Mouse (Mus musculus): ENCODE measurements around the gene Tcf19. TPM values are rescaled to one million over a fixed set of nuclear protein-coding genes. Genes with fewer than 3 reads are reported as not detected.
"Not testable (repeated sequence)": the region's sequence is repeated elsewhere in the genome, so short reads cannot be mapped to it uniquely, and the experiment has no call there.

The Tcf19 gene
- total RNA-seq, 2 experiments from 2014 or later: 4.5 to 5.7 TPM

DNA sequence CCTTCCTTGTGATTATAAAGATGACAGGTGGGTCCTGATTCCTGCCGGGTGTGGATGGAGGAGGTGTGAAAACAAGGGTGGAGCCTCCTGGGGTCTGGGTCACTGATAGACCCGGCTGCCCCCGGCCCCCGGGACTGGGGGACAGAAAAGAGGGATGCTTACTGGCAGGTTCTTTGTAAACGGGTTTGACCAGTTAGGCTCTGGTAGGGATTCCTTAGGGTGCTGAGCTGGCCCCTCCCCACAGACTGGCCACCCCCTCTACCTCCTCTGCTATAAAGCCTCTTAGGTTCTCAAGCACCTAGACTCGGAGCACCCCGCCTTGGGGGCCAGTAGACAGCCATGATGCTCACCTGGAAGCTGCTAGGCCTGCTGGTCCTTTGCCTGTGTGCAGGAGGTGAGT is 16.3 kb upstream of the Tcf19 start, which contains the start of gene Psors1c2:
Gene Psors1c2 (plus strand): TSS at position 301 of the 400 bp plus-strand sequence.
- DNase-seq (ENCODE audit: low spot score in 2 of 2): no peak

DNA sequence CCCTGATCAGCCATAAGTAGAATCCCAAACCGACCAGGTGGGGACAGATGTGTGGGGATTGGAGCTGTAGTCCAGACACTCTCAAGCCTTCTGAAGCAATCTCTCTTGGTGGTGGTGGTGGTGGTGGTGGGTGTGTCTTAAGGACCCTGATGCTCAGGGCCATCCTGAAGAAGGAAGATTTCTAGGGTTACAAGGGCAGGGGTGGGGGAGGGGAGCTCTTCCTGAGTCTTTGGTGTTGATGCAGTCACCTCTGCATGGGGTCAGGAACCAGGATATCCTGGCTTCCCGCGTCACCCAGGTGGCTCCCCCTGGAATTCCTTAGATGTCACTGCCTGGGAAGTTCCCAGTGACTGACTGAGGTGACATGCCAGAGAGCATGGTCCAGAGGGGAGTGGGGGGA is 15.7 kb upstream of the Tcf19 start:
- DNase-seq (ENCODE audit: low spot score in 2 of 2): no peak

GRCm38 (mm10) chr17:35526644-35527043 is 10.0 kb upstream of the Tcf19 start:
- no peak for DNase-seq (ENCODE audit: low spot score in 2 of 2)

- DNase-seq (ENCODE audit: low spot score in 2 of 2): no peak
These were observed 7.7 kb upstream of the Tcf19 start for GRCm38 (mm10) chr17:35524354-35524753.

DNA sequence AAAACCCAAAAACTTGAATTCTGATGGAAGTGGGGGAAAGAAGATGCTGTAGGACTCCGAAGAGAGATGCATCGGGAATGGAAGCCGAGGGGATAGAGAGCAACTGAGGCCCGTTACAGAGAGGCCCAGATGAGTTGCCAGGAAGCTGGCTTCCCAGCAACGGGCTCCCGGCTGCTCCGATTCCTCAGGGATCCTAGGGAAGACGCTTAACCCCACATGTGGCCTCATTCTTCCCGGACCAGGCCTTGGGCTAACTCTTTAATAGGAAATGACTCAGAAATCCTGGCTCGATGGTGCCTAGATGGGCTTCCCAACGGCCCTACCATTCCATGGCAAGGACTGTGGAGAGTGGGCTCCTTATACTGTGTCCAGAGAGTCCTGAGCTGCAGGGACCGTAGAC is 902 bp upstream of the Tcf19 start:
- no peak for DNase-seq (ENCODE audit: low spot score in 2 of 2)

DNA sequence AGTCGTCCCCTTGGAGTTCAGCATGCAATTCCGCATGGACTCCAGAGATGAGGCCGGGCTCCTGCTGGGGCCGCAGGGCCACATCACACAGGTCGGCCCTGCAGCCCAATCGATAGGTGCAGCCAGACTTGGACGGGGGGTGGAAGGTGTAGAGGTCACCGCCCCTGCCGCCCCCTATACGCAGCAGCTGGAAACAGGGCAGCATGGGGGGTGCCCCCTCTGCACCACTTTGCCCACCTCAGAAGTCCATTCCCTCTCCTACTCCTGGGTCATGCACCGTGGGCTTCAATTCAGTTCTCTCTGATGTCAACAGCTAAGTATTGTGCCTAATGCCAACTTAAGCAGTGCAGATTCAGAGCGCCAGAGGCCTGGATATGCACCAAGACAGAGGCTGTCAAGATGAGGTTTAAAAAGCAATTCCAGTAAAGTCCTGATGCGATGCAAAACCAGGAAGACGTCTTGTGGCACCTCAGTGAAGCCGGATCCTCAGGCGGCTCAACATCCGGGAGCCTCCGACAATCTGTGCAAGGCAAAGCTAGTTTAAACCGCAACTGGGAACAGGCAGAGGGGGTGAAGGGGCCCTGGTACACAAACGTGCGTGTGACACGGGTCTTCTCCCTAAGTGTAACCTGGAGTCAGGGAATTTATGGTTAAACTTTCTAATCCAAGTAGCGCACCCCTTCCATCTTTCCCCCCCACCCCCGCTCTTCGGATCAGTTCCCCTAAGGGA is 548 bp downstream of the Tcf19 start:
- DNase-seq (ENCODE audit: low spot score in 2 of 2): peak in 1 of 2 experiments; percentile 22

GRCm38 (mm10) chr17:35514756-35515155 is 1.9 kb downstream of the Tcf19 start:
- no peak for DNase-seq (ENCODE audit: low spot score in 2 of 2)

GRCm38 (mm10) chr17:35513886-35514285 is 2.7 kb downstream of the Tcf19 start:
- peak in 1 of 2 experiments; percentile 39 for DNase-seq (ENCODE audit: low spot score in 2 of 2)

GRCm38 (mm10) chr17:35512916-35513626 is 3.6 kb downstream of the Tcf19 start:
- DNase-seq (ENCODE audit: low spot score in 2 of 2): peak in 1 of 2 experiments; percentile 17

DNA sequence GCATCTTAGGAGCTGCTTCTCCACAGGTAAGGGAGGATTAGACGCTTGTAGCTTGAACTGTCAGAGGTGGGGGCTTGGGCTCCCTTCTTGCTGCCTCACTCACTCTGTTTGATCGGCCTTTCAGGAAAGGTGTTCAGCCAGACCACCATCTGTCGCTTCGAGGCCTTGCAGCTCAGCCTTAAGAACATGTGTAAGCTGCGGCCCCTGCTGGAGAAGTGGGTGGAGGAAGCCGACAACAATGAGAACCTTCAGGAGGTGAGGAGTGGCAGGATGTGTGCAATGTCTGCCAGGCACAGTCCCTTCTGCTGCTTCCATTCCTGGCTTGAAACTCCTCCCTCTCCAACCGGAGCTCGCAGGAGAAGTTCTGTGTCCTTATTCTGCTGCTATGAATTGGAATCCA is 7.3 kb downstream of the Tcf19 start:
- no peak for DNase-seq (ENCODE audit: low spot score in 2 of 2)

GRCm38 (mm10) chr17:35508279-35508678 is 8.3 kb downstream of the Tcf19 start:
- DNase-seq (ENCODE audit: low spot score in 2 of 2): not testable (repeated sequence)

DNA sequence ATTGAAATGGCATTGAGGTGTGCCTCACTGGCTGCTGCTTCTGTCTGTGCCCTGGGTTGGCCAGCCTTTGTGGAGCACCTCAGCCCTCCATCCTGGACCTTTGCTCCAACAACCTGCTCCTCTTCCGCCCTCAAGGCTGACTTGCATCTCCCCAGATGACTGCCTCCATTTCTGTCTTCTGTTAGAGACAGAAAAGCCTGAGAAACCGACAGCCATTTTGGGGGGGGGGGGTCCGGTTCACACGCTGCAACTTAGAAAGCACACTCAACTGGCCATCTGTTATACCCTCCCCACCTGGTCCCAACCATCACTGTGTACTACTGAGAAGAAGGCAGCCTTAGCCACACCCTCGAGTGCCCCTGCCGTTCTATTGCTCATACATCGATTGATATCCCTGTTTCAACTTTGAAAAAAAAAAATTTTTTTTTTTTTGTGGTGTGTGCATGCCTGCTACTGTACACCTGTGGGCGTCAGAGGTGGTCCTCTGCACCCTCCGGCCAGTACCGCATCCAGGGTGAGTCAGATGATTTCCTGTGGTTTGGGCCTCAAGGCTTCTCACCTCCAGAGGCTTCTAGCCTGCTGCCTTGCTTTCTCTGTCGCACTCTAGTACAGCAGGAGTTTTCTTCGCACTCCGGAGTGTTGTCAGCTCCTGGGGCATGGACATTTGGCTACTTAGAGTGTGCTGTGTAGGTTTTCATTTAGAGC is 8.9 kb downstream of the Tcf19 start:
- no peak for DNase-seq (ENCODE audit: low spot score in 2 of 2)

DNA sequence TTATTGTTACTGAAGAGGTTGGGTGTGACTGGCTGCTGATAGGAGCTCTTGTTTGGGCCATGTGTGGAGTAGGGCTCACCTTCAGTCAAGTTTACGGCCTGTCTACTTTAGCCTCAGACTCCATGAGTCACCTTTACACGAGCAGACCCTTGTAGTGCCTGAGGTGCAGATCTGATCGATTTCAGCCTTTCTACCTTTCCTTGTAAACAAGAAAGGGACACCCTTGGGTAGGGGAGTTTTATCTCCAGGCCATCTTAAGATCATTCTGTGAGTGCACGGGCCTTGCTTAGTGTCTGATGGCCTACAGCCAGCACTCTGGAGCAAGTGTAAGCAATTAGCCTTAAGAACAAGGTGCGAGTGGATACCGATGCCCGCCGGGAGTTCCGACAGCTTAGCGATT is 9.7 kb downstream of the Tcf19 start:
- no peak for DNase-seq (ENCODE audit: low spot score in 2 of 2)

DNA sequence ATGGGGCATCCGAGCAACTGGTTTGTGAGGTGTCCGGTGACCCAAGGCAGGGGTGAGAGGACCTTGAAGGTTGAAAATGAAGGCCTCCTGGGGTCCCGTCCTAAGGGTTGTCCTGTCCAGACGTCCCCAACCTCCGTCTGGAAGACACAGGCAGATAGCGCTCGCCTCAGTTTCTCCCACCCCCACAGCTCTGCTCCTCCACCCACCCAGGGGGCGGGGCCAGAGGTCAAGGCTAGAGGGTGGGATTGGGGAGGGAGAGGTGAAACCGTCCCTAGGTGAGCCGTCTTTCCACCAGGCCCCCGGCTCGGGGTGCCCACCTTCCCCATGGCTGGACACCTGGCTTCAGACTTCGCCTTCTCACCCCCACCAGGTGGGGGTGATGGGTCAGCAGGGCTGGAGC is 10.8 kb downstream of the Tcf19 start, which contains the start of gene Pou5f1:
Gene Pou5f1 (plus strand): TSS at position 243 of the 400 bp plus-strand sequence.
- no peak for DNase-seq (ENCODE audit: low spot score in 2 of 2)

DNA sequence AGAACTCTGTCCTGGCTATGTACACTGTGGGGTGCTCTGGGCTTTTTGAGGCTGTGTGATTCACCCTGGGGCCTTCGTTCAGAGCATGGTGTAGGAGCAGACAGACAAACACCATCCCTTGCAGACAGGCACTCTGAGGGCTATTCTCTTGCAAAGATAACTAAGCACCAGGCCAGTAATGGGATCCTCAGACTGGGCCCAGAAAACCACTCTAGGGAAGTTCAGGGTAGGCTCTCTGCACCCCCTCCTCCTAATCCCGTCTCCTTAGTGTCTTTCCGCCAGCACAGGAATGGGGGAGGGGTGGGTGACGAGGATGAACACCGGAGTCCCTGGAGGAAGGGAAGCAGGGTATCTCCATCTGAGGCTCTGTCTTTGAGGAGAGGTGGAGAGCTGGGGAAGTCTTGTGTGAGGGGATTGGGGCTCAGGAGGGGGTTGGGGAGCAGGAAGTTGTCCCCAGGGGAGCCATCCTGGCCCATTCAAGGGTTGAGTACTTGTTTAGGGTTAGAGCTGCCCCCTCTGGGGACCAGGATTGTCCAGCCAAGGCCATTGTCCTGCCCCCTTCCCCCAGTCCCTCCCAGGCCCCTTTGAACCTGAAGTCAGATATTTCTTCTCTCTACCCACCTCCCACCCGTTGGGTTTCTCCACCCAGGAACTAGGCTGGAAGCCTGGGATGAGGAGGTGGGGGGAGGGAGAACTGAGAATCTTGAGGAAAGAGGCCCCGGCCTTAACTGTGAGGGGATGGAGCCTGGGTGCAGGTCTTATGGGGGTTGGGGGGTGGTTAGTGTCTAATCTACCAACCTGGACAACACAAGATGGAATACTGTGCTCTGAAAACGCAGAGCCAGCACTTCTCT is 11.8 kb downstream of the Tcf19 start:
- no peak for DNase-seq (ENCODE audit: low spot score in 2 of 2)

DNA sequence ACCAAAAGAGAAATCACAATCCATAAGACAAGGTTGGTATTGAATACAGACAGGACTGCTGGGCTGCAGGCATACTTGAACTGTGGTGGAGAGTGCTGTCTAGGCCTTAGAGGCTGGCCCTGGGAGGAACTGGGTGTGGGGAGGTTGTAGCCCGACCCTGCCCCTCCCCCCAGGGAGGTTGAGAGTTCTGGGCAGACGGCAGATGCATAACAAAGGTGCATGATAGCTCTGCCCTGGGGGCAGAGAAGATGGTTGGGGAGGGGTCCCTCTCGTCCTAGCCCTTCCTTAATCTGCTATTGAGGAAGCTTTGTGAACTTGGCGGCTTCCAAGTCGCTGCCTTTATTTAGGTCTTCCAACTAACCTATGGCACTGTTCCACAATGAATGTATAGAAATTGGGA is 12.8 kb downstream of the Tcf19 start:
- DNase-seq (ENCODE audit: low spot score in 2 of 2): no peak

GRCm38 (mm10) chr17:35502762-35503161 is 13.9 kb downstream of the Tcf19 start:
- no peak for DNase-seq (ENCODE audit: low spot score in 2 of 2)

DNA sequence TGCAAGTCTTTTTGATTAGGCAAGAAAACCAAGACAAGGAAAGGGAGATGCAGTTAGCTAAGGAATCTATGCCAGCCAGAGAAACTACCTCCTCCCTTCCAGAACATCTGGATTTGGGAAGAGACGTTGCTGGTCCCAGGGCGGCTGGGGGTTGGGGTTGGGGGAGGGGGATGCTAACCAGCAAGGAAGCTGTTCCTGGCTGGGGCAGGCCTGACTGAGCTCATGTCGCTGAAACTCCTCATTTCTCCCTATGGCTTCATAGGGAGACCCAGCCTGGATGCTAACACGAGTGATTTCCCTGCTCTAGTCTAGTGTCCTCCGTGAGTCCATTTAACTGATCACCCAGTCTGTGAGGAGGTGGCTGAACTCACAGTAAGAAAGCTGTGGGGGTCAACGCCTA is 14.4 kb downstream of the Tcf19 start:
- DNase-seq (ENCODE audit: low spot score in 2 of 2): no peak

- no peak for DNase-seq (ENCODE audit: low spot score in 2 of 2)
These were observed 19.5 kb downstream of the Tcf19 start for GRCm38 (mm10) chr17:35497124-35497523.

GRCm38 (mm10) chr17:35490320-35490719 is 26.3 kb downstream of the Tcf19 start:
- DNase-seq (ENCODE audit: low spot score in 2 of 2): no peak

DNA sequence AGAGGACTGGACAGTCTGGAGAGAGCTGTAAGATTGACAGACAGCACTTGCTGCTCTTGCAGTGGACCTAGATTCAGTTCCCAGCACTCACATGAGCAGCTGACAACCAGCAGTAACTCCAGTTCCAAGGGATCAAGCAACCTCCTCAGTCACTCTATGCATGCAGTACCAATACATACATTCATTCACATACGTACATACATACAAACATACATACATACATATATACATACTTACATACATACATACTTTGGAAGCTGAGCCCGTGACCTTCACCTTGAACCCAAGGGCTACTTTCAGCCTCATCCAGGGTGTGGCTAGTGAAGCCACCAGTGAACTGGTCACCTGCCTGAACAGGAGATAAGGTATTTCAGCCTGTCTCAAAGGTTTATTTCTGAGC is 28.6 kb downstream of the Tcf19 start:
- DNase-seq (ENCODE audit: low spot score in 2 of 2): no peak
